Mouse (Mus musculus) E14TG2a.4 (cell line): Measurements from ENCODE around the gene Tarsl2.

Source experiments
- H3K27me3 ChIP-seq: 2 replicates; pipeline ENCODE4 v1.6.1; 2014; ENCODE audit warnings: low read length, control low read depth; ENCODE audit not compliant: insufficient read depth
- H3K36me3 ChIP-seq: 2 replicates; pipeline ENCODE4 v1.6.1; 2014; ENCODE audit warnings: low read length, control low read depth; ENCODE audit not compliant: insufficient read depth
- H3K4me1 ChIP-seq: replicated peaks from 2 replicates; pipeline ENCODE4 v1.6.1; 2014; ENCODE audit warnings: low read depth, low read length, control low read depth
- H3K4me3 ChIP-seq: replicated peaks from 2 replicates; pipeline ENCODE4 v1.5.1; 2014; ENCODE audit warnings: mild to moderate bottlenecking, low read length
- H3K9me3 ChIP-seq: 2 replicates; pipeline ENCODE4 v1.6.1; 2014; ENCODE audit warnings: low read length, control low read depth
- CTCF ChIP-seq: conservative IDR thresholded peaks from 2 replicates; pipeline ENCODE4 v1.5.1; 2014; ENCODE audit warnings: low read length
- NANOG ChIP-seq: IDR thresholded peaks from 2 replicates; pipeline ENCODE4 v1.6.1; 2014; ENCODE audit warnings: borderline replicate concordance, low read length, mixed read lengths
- POU5F1 ChIP-seq: IDR thresholded peaks from 2 replicates; pipeline ENCODE4 v1.6.1; 2014; ENCODE audit warnings: low read length, borderline replicate concordance

The Tarsl2 gene

GRCm38 (mm10) chr7:65667491-65667890, 22.8 kb downstream of the Tarsl2 start:
- no peak for TF ChIP-seq NANOG
- TF ChIP-seq POU5F1: no peak
- no peak for TF ChIP-seq CTCF
- H3K36me3 ChIP-seq: no peaks in the 10 kb centered on the region
- H3K4me3 ChIP-seq: no peak overlapping the region
- H3K4me1 ChIP-seq: no peaks in the 10 kb centered on the region
- H3K27me3 ChIP-seq: no peaks in the 10 kb centered on the region
- H3K9me3 ChIP-seq: no peaks in the 10 kb centered on the region

- no peak for TF ChIP-seq CTCF
- no peak for TF ChIP-seq POU5F1
- TF ChIP-seq NANOG: no peak
- Histone ChIP-seq H3K4me1 (peaks cover 21% of the 10 kb centered on the region), H3K4me3 (no peak overlapping the region), H3K9me3 (no peaks in the 10 kb centered on the region), H3K36me3 (no peaks in the 10 kb centered on the region), H3K27me3 (no peaks in the 10 kb centered on the region; the same call in 1 of the 2 replicates)
Measured at GRCm38 (mm10) chr7:65678050-65678449, 33.4 kb downstream of the Tarsl2 start.

- Histone ChIP-seq H3K36me3 (no peaks in the 10 kb centered on the region), H3K4me3 (no peak overlapping the region), H3K4me1 (peaks cover 21% of the 10 kb centered on the region), H3K9me3 (no peaks in the 10 kb centered on the region), H3K27me3 (no peaks in the 10 kb centered on the region; the same call in 1 of the 2 replicates)
- TF ChIP-seq POU5F1 (no peak), NANOG (no peak), CTCF (no peak)
Measured at GRCm38 (mm10) chr7:65678900-65679595, 34.4 kb downstream of the Tarsl2 start.

GRCm38 (mm10) chr7:65681166-65681565, 36.5 kb downstream of the Tarsl2 start:
- Histone ChIP-seq H3K9me3 (no peaks in the 10 kb centered on the region), H3K4me1 (peaks cover 26% of the 10 kb centered on the region), H3K27me3 (no peaks in the 10 kb centered on the region; the same call in 1 of the 2 replicates), H3K4me3 (no peak overlapping the region), H3K36me3 (no peaks in the 10 kb centered on the region)
- TF ChIP-seq NANOG (no peak), CTCF (no peak), POU5F1 (no peak)

GRCm38 (mm10) chr7:65684256-65684835, 39.6 kb downstream of the Tarsl2 start:
- no peaks in the 10 kb centered on the region for H3K27me3 ChIP-seq
- TF ChIP-seq POU5F1 (no peak), CTCF (no peak), NANOG (no peak)
- no peaks in the 10 kb centered on the region for H3K9me3 ChIP-seq
- peaks cover 16% of the 10 kb centered on the region for H3K4me1 ChIP-seq
- H3K4me3 ChIP-seq: no peak overlapping the region
- no peaks in the 10 kb centered on the region for H3K36me3 ChIP-seq

- Histone ChIP-seq H3K4me3 (no peak overlapping the region), H3K4me1 (peaks cover 8% of the 10 kb centered on the region)
Measured at GRCm38 (mm10) chr7:65686664-65687063, 42.0 kb downstream of the Tarsl2 start.

GRCm38 (mm10) chr7:65690869-65691268, 46.2 kb downstream of the Tarsl2 start, which contains the start of gene Tm2d3:
Tm2d3 (plus strand) TSS chr7:65691169.
- H3K4me3 ChIP-seq: no peak within 1 kb of the TSS
- peaks cover 12% of the 10 kb centered on the region for H3K36me3 ChIP-seq
- no peaks in the 10 kb centered on the region for H3K9me3 ChIP-seq
- no peaks in the 10 kb centered on the region for H3K27me3 ChIP-seq
- TF ChIP-seq POU5F1 (no peak), CTCF (no peak), NANOG (no peak)
- H3K4me1 ChIP-seq: peaks cover 26% of the 10 kb centered on the region

More at GRCm38 (mm10) chr7:65686664-65687063, 42.0 kb downstream of the Tarsl2 start:
- Histone ChIP-seq H3K9me3 (no peaks in the 10 kb centered on the region), H3K36me3 (no peaks in the 10 kb centered on the region), H3K27me3 (no peaks in the 10 kb centered on the region)
- TF ChIP-seq CTCF (no peak), POU5F1 (no peak), NANOG (no peak)

- TF ChIP-seq CTCF (no peak), NANOG (no peak), POU5F1 (no peak)
- peaks cover 24% of the 10 kb centered on the region for H3K36me3 ChIP-seq
- H3K9me3 ChIP-seq: no peaks in the 10 kb centered on the region
- no peaks in the 10 kb centered on the region for H3K27me3 ChIP-seq
- no peak overlapping the region for H3K4me3 ChIP-seq
- peaks cover 38% of the 10 kb centered on the region for H3K4me1 ChIP-seq
Measured at GRCm38 (mm10) chr7:65691929-65692605, 47.4 kb downstream of the Tarsl2 start.
